Mouse (Mus musculus) bone marrow, adult 2 months (tissue): Measurements from ENCODE around the gene Gm28305. TPM values are rescaled to one million over a fixed set of nuclear protein-coding genes. Genes with fewer than 3 reads are reported as not detected.

ENCODE experiments used
- H3K27ac ChIP-seq: fragments of 200-500 bp; 2 replicates; pipeline ENCODE4 v1.5.1; 2012; ENCODE audit warnings: low read depth, mild to moderate bottlenecking, control low read depth, inconsistent platforms, low read length; ENCODE audit not compliant: control insufficient read depth, poor library complexity, insufficient read depth
- H3K4me1 ChIP-seq: fragments of 200-500 bp; 2 replicates; pipeline ENCODE4 v1.6.1; 2011; ENCODE audit warnings: low read length; ENCODE audit not compliant: control insufficient read depth, insufficient read depth
- H3K4me3 ChIP-seq: fragments of 200-500 bp; replicated peaks from 2 replicates; pipeline ENCODE3; 2011; ENCODE audit warnings: mild to moderate bottlenecking, low read depth, low read length, control low read depth; ENCODE audit not compliant: control insufficient read depth
- CTCF ChIP-seq: fragments of 200-500 bp; IDR thresholded peaks from 2 replicates; pipeline ENCODE4 v1.5.1; 2011; ENCODE audit warnings: low read length, control low read depth; ENCODE audit not compliant: control insufficient read depth, insufficient read depth
- POLR2A ChIP-seq: fragments of 200-500 bp; IDR thresholded peaks from 2 replicates; pipeline ENCODE4 v1.6.1; 2011; ENCODE audit warnings: low read depth, mild to moderate bottlenecking, control low read depth, low read length, borderline replicate concordance; ENCODE audit not compliant: control insufficient read depth
- WGBS: fragments of 180-500 bp; shearing (Covaris S2); methylation state at CpG from one replicate; pipeline ENCODE4 v1.1.7; 2018; 5-methylcytosine and 5-hydroxymethylcytosine counted together
- polyA plus RNA-seq: library from polyadenylated mRNA; stranded (reverse); fragments of >200 nt; gene quantifications from 2 replicates; pipeline ENCODE4 v1.2.4, GENCODE M21; 2011; ENCODE audit warnings: low replicate concordance; ENCODE audit not compliant: missing spikeins, insufficient read depth, insufficient read length

The Gm28305 gene
- polyA plus RNA-seq, 1 experiment = not detected

DNA sequence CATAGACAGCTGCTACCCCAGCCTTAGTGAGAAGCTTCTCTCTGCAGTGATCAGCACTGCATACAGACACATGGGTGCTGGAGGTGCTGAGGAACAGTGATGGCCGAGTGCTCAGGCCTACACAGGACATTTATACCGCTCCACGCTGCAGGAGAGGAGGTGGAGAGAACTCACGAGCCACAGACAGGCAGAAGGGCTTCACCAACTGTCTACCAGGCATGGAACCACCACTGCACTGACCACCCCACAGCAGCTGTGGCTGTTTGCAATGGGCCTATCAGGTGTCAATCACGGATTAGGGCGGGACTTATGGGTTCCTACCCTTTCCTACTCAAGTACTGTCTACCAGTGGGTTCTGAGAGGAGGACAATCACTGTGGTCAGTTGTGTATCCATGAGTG lies 10.6 kb downstream of the Gm28305 start:
- H3K27ac ChIP-seq = no peak overlapping the region
- WGBS = 82% methylated on average over 6 of the region's 6 CpGs
- H3K4me1 ChIP-seq = no peaks in the 10 kb centered on the region
- H3K4me3 ChIP-seq = no peak overlapping the region
- no peak for TF ChIP-seq CTCF
- TF ChIP-seq POLR2A = no peak

GRCm38 (mm10) chr9:104062430-104063243 lies 22.2 kb downstream of the Gm28305 start, which contains the start of gene Uba5:
Uba5 (minus strand) TSS chr9:104063134.
- WGBS = under 1% methylated on average over 59 of the region's 59 CpGs

DNA sequence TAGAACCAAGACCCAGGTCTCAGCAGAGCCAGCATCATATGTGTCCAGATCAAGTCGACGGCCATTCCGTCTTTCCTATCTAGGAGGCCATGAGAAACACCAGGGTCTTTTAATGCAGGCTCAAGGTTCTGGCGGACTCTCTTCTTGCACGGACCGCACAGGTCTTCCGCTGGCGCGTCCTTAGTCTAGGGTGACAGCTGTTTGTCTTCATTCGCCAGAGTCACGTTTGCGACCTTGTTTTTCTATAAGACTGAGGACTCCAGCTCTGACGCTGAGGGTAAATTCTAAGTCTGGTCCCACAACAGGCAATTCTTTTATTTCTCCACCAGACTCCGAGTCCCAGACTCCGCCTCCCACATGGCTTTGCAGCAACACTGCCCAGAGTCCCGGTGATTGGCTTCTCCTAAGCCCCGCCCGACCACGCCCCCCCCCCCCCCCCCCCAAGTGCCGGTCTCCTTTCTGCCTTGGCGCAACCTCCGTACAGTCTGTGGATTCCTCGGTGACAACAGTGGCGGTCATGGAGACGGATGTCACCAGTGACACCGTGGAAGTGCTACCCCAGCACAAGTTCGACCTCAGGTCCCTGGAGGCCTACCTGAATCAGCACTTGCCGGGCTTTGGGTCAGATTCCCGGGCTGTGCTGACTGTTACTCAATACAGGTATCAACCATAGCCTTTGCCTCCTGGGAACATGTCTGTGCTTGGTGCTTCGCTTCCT lies 22.9 kb downstream of the Gm28305 start, which contains the start of gene Acad11:
Gene Acad11, plus strand, starts transcription at position 134 of the 718 bp plus-strand sequence.
- Histone ChIP-seq H3K4me1 (no peaks in the 10 kb centered on the region; the same call in 1 of the 2 replicates), H3K4me3 (peak within 1 kb of the TSS; percentile 80), H3K27ac (peak within 1 kb of the TSS; percentile 25; the same call in 1 of the 2 replicates)
- WGBS = under 1% methylated on average over 30 of the region's 30 CpGs
- TF ChIP-seq POLR2A (0 out of 2 replicates have a peak, but pooled peaks have one; percentile 40), CTCF (no peak)

More at GRCm38 (mm10) chr9:104062430-104063243, 22.2 kb downstream of the Gm28305 start, which contains the start of gene Uba5:
- Histone ChIP-seq H3K27ac (peak within 1 kb of the TSS; percentile 25; the same call in 1 of the 2 replicates), H3K4me3 (peak within 1 kb of the TSS; percentile 80), H3K4me1 (no peaks in the 10 kb centered on the region; the same call in 1 of the 2 replicates)
- TF ChIP-seq CTCF (no peak), POLR2A (peak; percentile 49; the same call in 1 of the 2 replicates)

GRCm38 (mm10) chr9:104064571-104064970 lies 24.1 kb downstream of the Gm28305 start:
- Histone ChIP-seq H3K27ac (no peak overlapping the region), H3K4me3 (no peak overlapping the region), H3K4me1 (no peaks in the 10 kb centered on the region; the same call in 1 of the 2 replicates)
- 30% methylated on average over 1 of the region's 1 CpGs for WGBS
- TF ChIP-seq CTCF = no peak
- TF ChIP-seq POLR2A = no peak

GRCm38 (mm10) chr9:104070241-104070640 lies 29.8 kb downstream of the Gm28305 start:
- no peak overlapping the region for H3K27ac ChIP-seq
- TF ChIP-seq CTCF (no peak), POLR2A (no peak)
- WGBS = 57% methylated on average over 4 of the region's 4 CpGs
- H3K4me1 ChIP-seq = no peaks in the 10 kb centered on the region
- H3K4me3 ChIP-seq = no peak overlapping the region

GRCm38 (mm10) chr9:104070863-104071604 lies 30.6 kb downstream of the Gm28305 start:
- Histone ChIP-seq H3K4me1 (no peaks in the 10 kb centered on the region), H3K27ac (no peak overlapping the region), H3K4me3 (no peak overlapping the region)
- 67% methylated on average over 8 of the region's 8 CpGs for WGBS
- no peak for TF ChIP-seq POLR2A
- no peak for TF ChIP-seq CTCF

DNA sequence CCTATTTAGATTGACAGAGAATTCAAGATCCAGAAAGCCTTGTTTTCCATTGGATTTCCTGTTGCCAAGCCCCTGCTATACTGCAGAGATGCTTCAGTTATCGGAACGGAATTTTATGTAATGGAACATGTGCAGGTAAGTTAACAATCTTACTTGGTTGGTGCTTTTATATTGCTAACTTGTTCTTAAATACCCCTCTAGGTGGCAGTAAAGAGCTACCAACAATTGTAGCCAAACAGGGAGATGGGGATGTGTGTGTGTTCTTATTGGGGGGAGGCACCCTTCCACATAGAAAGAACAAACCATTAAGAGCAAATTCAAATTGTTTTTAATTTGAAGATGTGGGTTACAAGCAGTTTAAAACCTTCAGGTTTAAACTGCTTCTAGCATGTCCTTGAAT lies 35.3 kb downstream of the Gm28305 start:
- TF ChIP-seq CTCF = no peak
- WGBS = 78% methylated on average over 2 of the region's 2 CpGs

More for the DNA sequence above, 35.3 kb downstream of the Gm28305 start:
- no peaks in the 10 kb centered on the region; the same call in none of the 2 replicates for H3K4me1 ChIP-seq
- no peak overlapping the region for H3K27ac ChIP-seq
- no peak overlapping the region for H3K4me3 ChIP-seq
